In the genomic region with DNA sequence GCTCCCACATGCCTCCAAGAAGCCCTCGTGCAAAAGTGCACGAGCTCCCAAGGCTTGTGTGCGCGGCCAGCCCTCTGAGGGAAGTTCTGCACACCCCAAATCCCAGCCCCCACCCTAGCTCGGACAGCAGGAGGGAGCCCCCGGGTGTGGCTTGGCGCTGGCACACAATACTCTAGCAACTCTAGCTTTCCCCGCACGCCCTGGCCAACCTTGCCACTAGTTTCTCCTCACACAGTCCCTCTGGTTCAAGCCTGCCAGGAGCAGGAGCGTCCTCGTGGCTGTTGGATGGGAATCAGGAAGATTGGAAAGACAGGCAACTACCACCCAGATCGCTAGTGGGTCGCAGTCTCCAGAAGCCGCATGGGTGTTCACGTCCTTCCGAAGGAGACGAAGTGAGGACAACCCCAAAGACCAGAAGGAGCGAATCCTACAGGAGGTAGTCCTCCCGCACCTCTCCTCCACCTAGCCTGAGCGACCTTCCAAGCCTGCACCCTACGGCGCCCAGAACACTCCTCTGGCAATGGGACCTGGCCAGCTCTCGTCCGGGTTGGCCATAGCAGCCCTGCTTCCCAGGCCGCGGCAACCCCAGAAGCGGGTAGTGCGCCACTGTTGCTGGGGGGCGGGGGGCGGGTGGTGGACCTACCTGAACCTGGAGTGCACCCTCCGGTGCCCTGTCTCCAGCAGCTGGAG, we compare ENCODE assay signal across 7 mouse cellular contexts.
DNase-seq lines count a peak whose midpoint lies in the region; ATAC-seq and TF ChIP-seq lines count a peak whose summit lies in the region.

No protein-coding gene starts in this region.

- peak overlapping the region; percentile 54 for H3K4me3 ChIP-seq in hindbrain, embryonic 15.5 days
- peak overlapping the region; percentile 75 for H3K4me3 ChIP-seq in small intestine, adult 2 months (ENCODE audit: low read depth, low read length)

- H3K4me1 ChIP-seq in hindbrain, embryonic 15.5 days (replicated peaks) = no peaks in the 10 kb centered on the region
- 0 out of 2 replicates have a peak, but pooled peaks cover 3% of the 10 kb centered on the region for H3K4me1 ChIP-seq in small intestine, adult 2 months (ENCODE audit: control insufficient read depth, insufficient read depth, insufficient read length, low read length)

- 22% methylated on average over 30 of the region's 31 CpGs for WGBS in hindbrain, embryonic 15.5 days
- 15% methylated on average over 31 of the region's 31 CpGs for WGBS in small intestine, adult 2 months

- DNase-seq in adrenal gland, adult (ENCODE audit: inconsistent age in 2 of 2, low spot score in 1 of 2) = peak; percentile 19 to 77
- DNase-seq in cerebellum, adult 8-10 months = peak; percentile 39
- peak; percentile 0 for DNase-seq in forelimb bud, embryonic 11.5 days (ENCODE audit: low read depth, low spot score)
- peak; percentile 5 to 8 for DNase-seq in left cerebral cortex, postnatal 14 days (ENCODE audit: low spot score in 2 of 2)

- no peak for TF ChIP-seq CTCF in small intestine, adult 2 months (IDR thresholded peaks at IDR 0.05; ENCODE audit: extremely low read depth, insufficient read length, insufficient replicate concordance, low read depth, low read length)

- TF ChIP-seq POLR2A in small intestine, adult 2 months (IDR thresholded peaks at IDR 0.05; ENCODE audit: low read depth, low read length) = no peak

- no peaks in the 10 kb centered on the region for H3K9me3 ChIP-seq in hindbrain, embryonic 15.5 days

- H3K27me3 ChIP-seq in hindbrain, embryonic 15.5 days = no peaks in the 10 kb centered on the region
- H3K27me3 ChIP-seq in small intestine, adult 2 months (ENCODE audit: control insufficient read depth, insufficient read depth, low read length) = no peaks in the 10 kb centered on the region

- no peaks in the 10 kb centered on the region for H3K36me3 ChIP-seq in hindbrain, embryonic 15.5 days
- no peaks in the 10 kb centered on the region for H3K36me3 ChIP-seq in small intestine, adult 2 months (ENCODE audit: control insufficient read depth, insufficient read depth, low read length)

- H3K27ac ChIP-seq in hindbrain, embryonic 15.5 days (replicated peaks) = no peak overlapping the region
- no peak overlapping the region for H3K27ac ChIP-seq in small intestine, adult 2 months (ENCODE audit: insufficient read depth, low read depth, low read length)

- H3K4me2 ChIP-seq in hindbrain, embryonic 15.5 days = peak overlapping the region; percentile 86

- peak; percentile 52 for ATAC-seq in hindbrain, embryonic 15.5 days (ENCODE audit: low FRiP score, low read depth)
- peak; percentile 52 for ATAC-seq in megakaryocyte progenitor cell, adult 5-6 weeks (replicated peaks; ENCODE audit: poor library complexity)

- peak overlapping the region; percentile 45 for H3K9ac ChIP-seq in hindbrain, embryonic 15.5 days

- intact Hi-C loops in left cerebral cortex, postnatal 14 days (cut with DNase I) = loop anchor here (10.0 kb wide), 1 partner anchor 68 kb away; no protein-coding TSS in a partner anchor
